Mouse (Mus musculus) limb, embryonic 14.5 days (tissue): ENCODE measurements around the gene Thsd4. TPM values are rescaled to one million over a fixed set of nuclear protein-coding genes. Genes with fewer than 3 reads are reported as not detected.

Experiments used
- ATAC-seq: fragments of 200-750 bp; cut with Nextera tagmentation; 2 replicates; pipeline ENCODE4 v1.8.0; 2017; ENCODE audit warnings: low read depth, moderate number of reproducible peaks, moderate TSS enrichment; ENCODE audit not compliant: low FRiP score
- DNase-seq: peaks from one replicate; pipeline ENCODE4 v3.0.0-alpha.2; 2015; ENCODE audit warnings: low spot score
- H3K27ac ChIP-seq: fragments of 300-500 bp; sonication (generic); replicated peaks from 2 replicates; pipeline ENCODE4 v1.5.1; 2014; ENCODE audit warnings: low read depth, mild to moderate bottlenecking, low read length, moderate library complexity, mixed read lengths
- H3K27me3 ChIP-seq: fragments of 300-500 bp; sonication (generic); 2 replicates; pipeline ENCODE4 v1.6.1; 2014; ENCODE audit warnings: low read length, mixed read lengths; ENCODE audit not compliant: control insufficient read depth, insufficient read depth
- H3K36me3 ChIP-seq: fragments of 300-500 bp; sonication (generic); 2 replicates; pipeline ENCODE4 v1.6.1; 2014; ENCODE audit warnings: mild to moderate bottlenecking, low read length, moderate library complexity, mixed read lengths; ENCODE audit not compliant: control insufficient read depth, insufficient read depth
- H3K4me1 ChIP-seq: fragments of 300-500 bp; sonication (generic); 2 replicates; pipeline ENCODE4 v1.6.1; 2014; ENCODE audit warnings: antibody characterized with exemption, low read length, mixed read lengths; ENCODE audit not compliant: control insufficient read depth, insufficient read depth
- H3K4me2 ChIP-seq: fragments of 300-500 bp; sonication (generic); replicated peaks from 2 replicates; pipeline ENCODE4 v1.6.1; 2014; ENCODE audit warnings: low read depth, mild to moderate bottlenecking, low read length, moderate library complexity; ENCODE audit not compliant: severe bottlenecking
- H3K4me3 ChIP-seq: fragments of 300-500 bp; sonication (generic); replicated peaks from 2 replicates; pipeline ENCODE4 v1.5.1; 2014; ENCODE audit warnings: low read length
- H3K9ac ChIP-seq: fragments of 300-500 bp; sonication (generic); 2 replicates; pipeline ENCODE4 v1.6.1; 2014; ENCODE audit warnings: mild to moderate bottlenecking, low read depth, low read length, moderate library complexity; ENCODE audit not compliant: severe bottlenecking
- H3K9me3 ChIP-seq: fragments of 300-500 bp; sonication (generic); 2 replicates; pipeline ENCODE4 v1.6.1; 2016; ENCODE audit warnings: low read length; ENCODE audit not compliant: control insufficient read depth
- POLR2A ChIP-seq: fragments of 200-500 bp; IDR thresholded peaks from 2 replicates; pipeline ENCODE4 v1.8.0; 2012; ENCODE audit warnings: inconsistent platforms, mild to moderate bottlenecking, moderate library complexity, borderline replicate concordance; ENCODE audit not compliant: insufficient read depth, insufficient read length; ENCODE audit errors: extremely low read depth
- WGBS: fragments of 180-500 bp; shearing (Covaris S2); extraction: QIAGEN DNeasy Blood & Tissue Kit; methylation state at CpG from one replicate; pipeline ENCODE4 v1.1.7; 2014; 5-methylcytosine and 5-hydroxymethylcytosine counted together
- polyA plus RNA-seq, 2 experiments: library from polyadenylated mRNA; depleted of rRNA in 1 of 2; stranded (reverse) in 1 of 2; unstranded in 1 of 2; fragments of >200 nt; fragmentation: Nextera tagmentation in 1 of 2; extraction: Ambion mirVana in 1 of 2; gene quantifications; 2 replicates each; pipeline versions ENCODE4 v1.2.1 to v1.2.3; 2012 to 2014

Gene Thsd4
- polyA plus RNA-seq, 2 experiments: 30.8 to 31.2 TPM

GRCm38 (mm10) chr9:59948691-59949250, 573.1 kb downstream of the Thsd4 start:
- no peak for ATAC-seq
- 84% methylated on average over 16 of the region's 17 CpGs for WGBS
- TF ChIP-seq POLR2A: no peak
- Histone ChIP-seq H3K9ac (no peak overlapping the region), H3K4me3 (no peak overlapping the region), H3K36me3 (no peaks in the 10 kb centered on the region), H3K9me3 (no peaks in the 10 kb centered on the region), H3K4me2 (no peak overlapping the region), H3K4me1 (no peaks in the 10 kb centered on the region), H3K27ac (no peak overlapping the region), H3K27me3 (no peaks in the 10 kb centered on the region)
- no peak for DNase-seq

- Histone ChIP-seq H3K4me3 (no peak overlapping the region), H3K4me2 (no peak overlapping the region), H3K9ac (no peak overlapping the region), H3K27me3 (no peaks in the 10 kb centered on the region), H3K36me3 (no peaks in the 10 kb centered on the region), H3K4me1 (0 out of 2 replicates have a peak, but pooled peaks cover under 1% of the 10 kb centered on the region), H3K27ac (no peak overlapping the region), H3K9me3 (no peaks in the 10 kb centered on the region)
- no peak for DNase-seq
- no peak for ATAC-seq
- WGBS: 50% methylated on average over 8 of the region's 8 CpGs
- no peak for TF ChIP-seq POLR2A
Measured at GRCm38 (mm10) chr9:59948226-59948625, 573.6 kb downstream of the Thsd4 start.

- Histone ChIP-seq H3K9ac (no peak overlapping the region), H3K27me3 (no peaks in the 10 kb centered on the region), H3K4me1 (0 out of 2 replicates have a peak, but pooled peaks cover 5% of the 10 kb centered on the region), H3K4me2 (no peak overlapping the region), H3K9me3 (no peaks in the 10 kb centered on the region), H3K4me3 (no peak overlapping the region), H3K27ac (no peak overlapping the region), H3K36me3 (no peaks in the 10 kb centered on the region)
- WGBS: 83% methylated on average over 8 of the region's 8 CpGs
- DNase-seq: no peak
- no peak for ATAC-seq
- no peak for TF ChIP-seq POLR2A
Measured at GRCm38 (mm10) chr9:59947271-59947670, 574.6 kb downstream of the Thsd4 start.

- 83% methylated on average over 3 of the region's 3 CpGs for WGBS
- no peaks in the 10 kb centered on the region for H3K9me3 ChIP-seq
Measured at GRCm38 (mm10) chr9:59945241-59945640, 576.6 kb downstream of the Thsd4 start.

GRCm38 (mm10) chr9:59943826-59944225, 578.0 kb downstream of the Thsd4 start:
- Histone ChIP-seq H3K9me3 (no peaks in the 10 kb centered on the region), H3K27ac (no peak overlapping the region), H3K4me1 (peaks cover 5% of the 10 kb centered on the region; the same call in 1 of the 2 replicates), H3K27me3 (no peaks in the 10 kb centered on the region), H3K36me3 (no peaks in the 10 kb centered on the region), H3K4me3 (no peak overlapping the region), H3K4me2 (no peak overlapping the region), H3K9ac (no peak overlapping the region)
- DNase-seq (no peak), ATAC-seq (no peak)
- WGBS: 91% methylated on average over 6 of the region's 6 CpGs
- no peak for TF ChIP-seq POLR2A

More at GRCm38 (mm10) chr9:59945241-59945640, 576.6 kb downstream of the Thsd4 start:
- no peak overlapping the region for H3K4me2 ChIP-seq
- no peaks in the 10 kb centered on the region for H3K27me3 ChIP-seq
- TF ChIP-seq POLR2A: no peak
- H3K27ac ChIP-seq: no peak overlapping the region
- ATAC-seq: no peak
- H3K9ac ChIP-seq: no peak overlapping the region
- H3K36me3 ChIP-seq: no peaks in the 10 kb centered on the region
- DNase-seq: no peak
- no peak overlapping the region for H3K4me3 ChIP-seq
- peaks cover 5% of the 10 kb centered on the region; the same call in 1 of the 2 replicates for H3K4me1 ChIP-seq
